Mouse (Mus musculus): ENCODE measurements around the gene Castor2. TPM values are rescaled to one million over a fixed set of nuclear protein-coding genes. Genes with fewer than 3 reads are reported as not detected.

Castor2 gene
- polyA plus RNA-seq, 1 experiment from 2014 or later: 5.7 TPM

- WGBS (ENCODE audit: insufficient replicate concordance): 82% methylated on average over 7 of the region's 7 CpGs
- Histone ChIP-seq H3K9me3 (replicated peaks; ENCODE audit: control insufficient read depth, low read length) (no peaks in the 10 kb centered on the region), H3K27ac (ENCODE audit: low read depth, low read length) (no peak overlapping the region), H3K36me3 (ENCODE audit: control insufficient read depth, insufficient read depth, low read length) (peaks cover 3% of the 10 kb centered on the region; the same call in 1 of the 2 replicates), H3K4me1 (ENCODE audit: control insufficient read depth, insufficient read depth, low read length) (peaks cover 10% of the 10 kb centered on the region), H3K4me3 (ENCODE audit: low read depth, low read length) (no peak overlapping the region), H3K9ac (ENCODE audit: low read depth, low read length) (no peak overlapping the region), H3K4me2 (no peak overlapping the region), H3K27me3 (ENCODE audit: control insufficient read depth, insufficient read depth, low read length) (no peaks in the 10 kb centered on the region)
- ATAC-seq (replicated peaks; ENCODE audit: insufficient number of reproducible peaks, low FRiP score, low TSS enrichment): no peak
These were observed 16.2 kb downstream of the Castor2 start for GRCm38 (mm10) chr5:134115639-134116259.

GRCm38 (mm10) chr5:134118798-134119407, 19.4 kb downstream of the Castor2 start:
- no peak for ATAC-seq (replicated peaks; ENCODE audit: insufficient number of reproducible peaks, low FRiP score, low TSS enrichment)
- peak overlapping the region; percentile 42; the same call in 1 of the 2 replicates for H3K27ac ChIP-seq (ENCODE audit: low read depth, low read length)
- H3K4me3 ChIP-seq (ENCODE audit: low read depth, low read length): no peak overlapping the region
- no peak overlapping the region for H3K4me2 ChIP-seq
- 81% methylated on average over 15 of the region's 15 CpGs for WGBS (ENCODE audit: insufficient replicate concordance)
- H3K27me3 ChIP-seq (ENCODE audit: control insufficient read depth, insufficient read depth, low read length): no peaks in the 10 kb centered on the region
- H3K4me1 ChIP-seq (ENCODE audit: control insufficient read depth, insufficient read depth, low read length): peaks cover 17% of the 10 kb centered on the region
- H3K9me3 ChIP-seq (replicated peaks; ENCODE audit: control insufficient read depth, low read length): no peaks in the 10 kb centered on the region
- no peak overlapping the region for H3K9ac ChIP-seq (ENCODE audit: low read depth, low read length)
- H3K36me3 ChIP-seq (ENCODE audit: control insufficient read depth, insufficient read depth, low read length): no peaks in the 10 kb centered on the region

- no peak overlapping the region for H3K9ac ChIP-seq (ENCODE audit: low read depth, low read length)
- WGBS (ENCODE audit: insufficient replicate concordance): 43% methylated on average over 10 of the region's 10 CpGs
- no peaks in the 10 kb centered on the region for H3K36me3 ChIP-seq (ENCODE audit: control insufficient read depth, insufficient read depth, low read length)
- no peak overlapping the region for H3K4me2 ChIP-seq
- no peaks in the 10 kb centered on the region for H3K9me3 ChIP-seq (replicated peaks; ENCODE audit: control insufficient read depth, low read length)
- H3K27ac ChIP-seq (ENCODE audit: low read depth, low read length): peak overlapping the region; percentile 42; the same call in 1 of the 2 replicates
- peaks cover 17% of the 10 kb centered on the region for H3K4me1 ChIP-seq (ENCODE audit: control insufficient read depth, insufficient read depth, low read length)
- no peak for ATAC-seq (replicated peaks; ENCODE audit: insufficient number of reproducible peaks, low FRiP score, low TSS enrichment)
- H3K4me3 ChIP-seq (ENCODE audit: low read depth, low read length): no peak overlapping the region
- no peaks in the 10 kb centered on the region for H3K27me3 ChIP-seq (ENCODE audit: control insufficient read depth, insufficient read depth, low read length)
These were observed 20.1 kb downstream of the Castor2 start for GRCm38 (mm10) chr5:134119481-134120120.

DNA sequence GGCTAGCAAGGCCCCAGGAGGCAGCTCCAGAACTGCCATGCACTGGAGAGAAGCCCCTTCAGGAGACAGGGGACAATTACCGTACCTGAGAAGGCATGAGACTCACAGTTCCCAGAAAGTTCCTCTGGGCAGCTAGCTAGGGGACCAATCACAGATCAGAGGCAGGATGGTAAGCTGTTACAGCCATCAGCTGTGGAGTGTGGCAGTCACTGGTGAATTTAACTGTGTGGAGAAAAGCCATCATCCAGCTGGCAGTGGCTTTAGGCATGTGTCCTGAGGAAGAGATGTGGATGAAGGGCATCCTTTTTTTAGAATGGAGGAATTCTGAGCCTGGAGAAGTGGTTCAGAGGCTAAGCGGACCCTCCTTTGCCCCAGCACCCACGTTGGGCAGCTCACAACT, 20.6 kb downstream of the Castor2 start:
- H3K4me3 ChIP-seq (ENCODE audit: low read depth, low read length): no peak overlapping the region
- no peaks in the 10 kb centered on the region for H3K36me3 ChIP-seq (ENCODE audit: control insufficient read depth, insufficient read depth, low read length)
- no peaks in the 10 kb centered on the region for H3K27me3 ChIP-seq (ENCODE audit: control insufficient read depth, insufficient read depth, low read length)
- H3K4me2 ChIP-seq: no peak overlapping the region
- WGBS (ENCODE audit: insufficient replicate concordance): 83% methylated on average over 3 of the region's 3 CpGs
- H3K9me3 ChIP-seq (replicated peaks; ENCODE audit: control insufficient read depth, low read length): no peaks in the 10 kb centered on the region
- peaks cover 17% of the 10 kb centered on the region for H3K4me1 ChIP-seq (ENCODE audit: control insufficient read depth, insufficient read depth, low read length)
- 0 out of 2 replicates have a peak overlapping the region, but pooled peaks have one; percentile 24 for H3K27ac ChIP-seq (ENCODE audit: low read depth, low read length)
- ATAC-seq (replicated peaks; ENCODE audit: insufficient number of reproducible peaks, low FRiP score, low TSS enrichment): no peak
- no peak overlapping the region for H3K9ac ChIP-seq (ENCODE audit: low read depth, low read length)

- peak overlapping the region; percentile 9; the same call in 1 of the 2 replicates for H3K4me2 ChIP-seq
- H3K4me3 ChIP-seq (ENCODE audit: low read depth, low read length): no peak overlapping the region
- peaks cover 17% of the 10 kb centered on the region for H3K4me1 ChIP-seq (ENCODE audit: control insufficient read depth, insufficient read depth, low read length)
- H3K9ac ChIP-seq (ENCODE audit: low read depth, low read length): no peak overlapping the region
- ATAC-seq (replicated peaks; ENCODE audit: insufficient number of reproducible peaks, low FRiP score, low TSS enrichment): peak; percentile 29
- no peaks in the 10 kb centered on the region for H3K27me3 ChIP-seq (ENCODE audit: control insufficient read depth, insufficient read depth, low read length)
- no peaks in the 10 kb centered on the region for H3K36me3 ChIP-seq (ENCODE audit: control insufficient read depth, insufficient read depth, low read length)
- peak overlapping the region; percentile 73 for H3K27ac ChIP-seq (ENCODE audit: low read depth, low read length)
- 51% methylated on average over 8 of the region's 9 CpGs for WGBS (ENCODE audit: insufficient replicate concordance)
- no peaks in the 10 kb centered on the region for H3K9me3 ChIP-seq (replicated peaks; ENCODE audit: control insufficient read depth, low read length)
These were observed 21.8 kb downstream of the Castor2 start for GRCm38 (mm10) chr5:134121138-134121892.

GRCm38 (mm10) chr5:134121893-134122259, 22.4 kb downstream of the Castor2 start:
- no peak overlapping the region for H3K4me3 ChIP-seq (ENCODE audit: low read depth, low read length)
- no peaks in the 10 kb centered on the region for H3K9me3 ChIP-seq (replicated peaks; ENCODE audit: control insufficient read depth, low read length)
- 65% methylated on average over 4 of the region's 4 CpGs for WGBS (ENCODE audit: insufficient replicate concordance)
- no peak overlapping the region for H3K4me2 ChIP-seq
- no peak for ATAC-seq (replicated peaks; ENCODE audit: insufficient number of reproducible peaks, low FRiP score, low TSS enrichment)
- no peaks in the 10 kb centered on the region; the same call in 1 of the 2 replicates for H3K36me3 ChIP-seq (ENCODE audit: control insufficient read depth, insufficient read depth, low read length)
- no peaks in the 10 kb centered on the region for H3K27me3 ChIP-seq (ENCODE audit: control insufficient read depth, insufficient read depth, low read length)
- H3K4me1 ChIP-seq (ENCODE audit: control insufficient read depth, insufficient read depth, low read length): peaks cover 17% of the 10 kb centered on the region
- peak overlapping the region; percentile 72; the same call in 1 of the 2 replicates for H3K27ac ChIP-seq (ENCODE audit: low read depth, low read length)
- no peak overlapping the region for H3K9ac ChIP-seq (ENCODE audit: low read depth, low read length)

DNA sequence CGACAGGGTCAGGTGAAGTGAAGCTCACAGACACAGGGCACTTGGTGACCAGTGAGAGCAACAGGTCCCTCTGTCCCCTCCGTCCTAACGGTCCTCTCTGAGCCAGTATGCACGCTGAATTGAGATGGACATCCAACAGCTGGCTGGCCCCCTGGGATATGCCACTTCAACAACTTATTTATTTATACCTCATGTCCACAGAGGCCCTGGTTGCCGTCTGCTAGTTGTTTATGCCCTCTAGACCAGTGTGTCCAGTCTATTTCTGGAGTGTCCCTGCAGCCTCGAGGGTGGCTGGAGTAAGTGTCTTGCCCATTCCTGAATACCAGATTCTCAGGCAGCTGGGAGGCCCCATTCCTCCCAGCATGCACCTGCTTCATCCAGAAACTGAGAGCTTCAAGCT, 24.3 kb downstream of the Castor2 start:
- H3K36me3 ChIP-seq (ENCODE audit: control insufficient read depth, insufficient read depth, low read length): no peaks in the 10 kb centered on the region; the same call in 1 of the 2 replicates
- H3K27me3 ChIP-seq (ENCODE audit: control insufficient read depth, insufficient read depth, low read length): no peaks in the 10 kb centered on the region
- H3K27ac ChIP-seq (ENCODE audit: low read depth, low read length): peak overlapping the region; percentile 31; the same call in 1 of the 2 replicates
- no peak overlapping the region for H3K4me2 ChIP-seq
- no peaks in the 10 kb centered on the region for H3K9me3 ChIP-seq (replicated peaks; ENCODE audit: control insufficient read depth, low read length)
- ATAC-seq (replicated peaks; ENCODE audit: insufficient number of reproducible peaks, low FRiP score, low TSS enrichment): no peak; the same call in 1 of the 2 replicates
- WGBS (ENCODE audit: insufficient replicate concordance): 47% methylated on average over 6 of the region's 6 CpGs
- H3K4me3 ChIP-seq (ENCODE audit: low read depth, low read length): no peak overlapping the region
- peaks cover 16% of the 10 kb centered on the region for H3K4me1 ChIP-seq (ENCODE audit: control insufficient read depth, insufficient read depth, low read length)
- no peak overlapping the region; the same call in 1 of the 2 replicates for H3K9ac ChIP-seq (ENCODE audit: low read depth, low read length)

DNA sequence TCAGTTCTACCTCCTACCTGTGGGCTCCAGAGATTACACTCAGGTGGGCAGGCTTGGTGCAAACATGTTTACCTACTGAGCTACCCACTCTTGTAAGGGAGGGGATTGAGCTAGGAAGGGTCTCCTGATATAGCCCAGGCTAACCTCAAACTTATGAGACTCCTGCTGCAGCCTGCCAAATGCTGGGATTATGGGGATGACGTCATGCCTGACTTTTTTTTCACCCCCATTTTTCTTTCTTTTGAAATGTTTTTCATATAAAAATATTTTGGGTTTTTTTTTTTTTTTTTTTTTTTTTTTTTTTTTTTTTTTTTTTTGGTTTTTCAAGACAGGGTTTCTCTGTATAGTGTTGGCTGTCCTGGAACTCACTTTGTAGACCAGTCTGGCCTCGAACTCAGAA, 26.7 kb downstream of the Castor2 start:
- Histone ChIP-seq H3K4me3 (ENCODE audit: low read depth, low read length) (no peak overlapping the region), H3K9ac (ENCODE audit: low read depth, low read length) (no peak overlapping the region), H3K4me1 (ENCODE audit: control insufficient read depth, insufficient read depth, low read length) (peaks cover 5% of the 10 kb centered on the region), H3K27me3 (ENCODE audit: control insufficient read depth, insufficient read depth, low read length) (no peaks in the 10 kb centered on the region), H3K9me3 (replicated peaks; ENCODE audit: control insufficient read depth, low read length) (no peaks in the 10 kb centered on the region), H3K36me3 (ENCODE audit: control insufficient read depth, insufficient read depth, low read length) (no peaks in the 10 kb centered on the region; the same call in 1 of the 2 replicates), H3K4me2 (no peak overlapping the region), H3K27ac (ENCODE audit: low read depth, low read length) (no peak overlapping the region)
- 78% methylated on average over 2 of the region's 2 CpGs for WGBS (ENCODE audit: insufficient replicate concordance)
- no peak for ATAC-seq (replicated peaks; ENCODE audit: insufficient number of reproducible peaks, low FRiP score, low TSS enrichment)

All from heart, embryonic 11.5 days (tissue).